Mouse (Mus musculus): ENCODE results near the gene Slirp. TPM values are rescaled to one million over a fixed set of nuclear protein-coding genes. Genes with fewer than 3 reads are reported as not detected.

Gene Slirp
- 10 to 100 TPM; 20.7 to 75.6 TPM for polyA plus RNA-seq (2012; fragmentation: generic; extraction: Trizol)

DNA sequence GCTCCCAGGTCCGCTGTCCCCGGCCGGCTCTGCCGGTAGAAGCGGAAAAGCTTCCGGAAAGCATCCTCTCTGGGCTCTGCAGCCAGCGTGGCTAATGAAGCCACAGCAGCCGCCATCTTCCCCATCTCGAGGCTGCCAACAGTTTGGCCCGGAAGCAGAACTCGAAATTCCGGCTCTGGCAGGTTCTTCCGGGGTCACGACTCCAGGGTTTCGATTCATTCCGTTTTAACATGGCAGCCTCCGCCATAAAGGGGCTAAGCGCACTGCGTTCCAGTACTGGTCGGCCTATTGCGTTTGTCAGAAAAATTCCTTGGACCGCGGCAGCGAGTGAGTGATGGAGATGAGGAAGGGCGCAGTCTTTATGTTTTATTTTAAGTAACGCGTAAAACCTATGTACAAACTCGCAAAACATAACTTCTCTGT is at the start of gene Slirp, which contains the start of gene Alkbh1:
TSS of gene Slirp (plus strand) at position 197 of the 423 bp plus-strand sequence.
TSS of gene Alkbh1 (minus strand) at position 318 of the 423 bp plus-strand sequence.

DNA sequence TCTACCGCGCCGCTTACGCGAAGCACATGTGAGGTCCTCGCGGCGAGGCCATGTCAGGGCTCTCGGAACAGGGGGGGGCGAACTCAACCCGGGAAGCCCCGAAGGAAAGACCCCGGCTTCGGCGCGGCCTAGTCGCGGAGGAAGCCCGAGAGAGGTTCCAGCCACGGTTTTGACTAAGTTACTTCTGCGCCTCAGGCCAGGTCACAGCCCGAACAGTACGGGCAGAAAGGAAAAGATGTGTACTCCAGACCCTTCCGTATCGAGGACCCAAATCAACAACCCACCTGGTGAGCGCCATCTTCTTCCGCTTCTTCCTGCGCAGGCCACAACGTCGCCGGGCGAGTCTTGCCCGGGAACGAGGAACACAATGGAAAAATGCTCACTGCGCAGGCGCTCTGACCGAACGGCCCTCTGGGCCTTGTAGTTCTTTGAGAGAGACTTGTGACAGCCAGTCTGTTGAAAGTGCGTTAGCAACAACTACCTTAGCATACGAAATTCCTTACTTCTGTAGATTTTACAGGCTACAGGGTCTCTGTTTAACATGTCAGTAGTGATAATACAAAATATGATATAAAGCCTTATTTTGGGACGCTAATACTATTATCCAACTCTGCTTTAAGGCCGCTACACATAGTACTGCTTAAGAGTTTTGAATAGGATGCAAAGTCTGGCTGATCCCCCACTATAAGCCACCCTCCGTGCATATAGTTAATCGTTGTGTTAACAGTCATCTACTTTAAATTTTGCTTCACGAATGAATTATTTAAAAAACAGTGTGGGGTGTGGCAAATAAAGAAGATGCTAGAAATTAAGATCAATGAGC is 28.5 kb downstream of the Slirp start, which contains the start of gene Snw1:
TSS of gene Snw1 (minus strand) at position 311 of the 823 bp plus-strand sequence.

DNA sequence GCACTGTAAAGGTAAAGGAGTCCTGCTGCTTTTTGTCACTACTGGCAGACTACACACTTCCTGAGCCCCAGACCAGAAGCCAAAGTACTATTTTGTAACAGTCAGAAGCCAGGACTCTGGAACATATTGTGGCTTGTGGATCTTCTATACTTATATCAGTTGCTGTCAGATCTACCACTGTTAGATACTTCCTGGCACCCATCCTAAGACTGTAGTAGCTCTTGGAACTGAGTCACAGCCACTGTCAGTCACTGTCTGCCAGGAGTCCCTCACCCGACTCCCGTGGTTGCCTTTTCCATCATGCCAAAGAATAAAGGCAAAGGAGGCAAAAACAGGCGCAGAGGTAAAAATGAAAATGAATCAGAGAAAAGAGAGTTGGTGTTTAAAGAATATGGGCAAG is 50.7 kb downstream of the Slirp start, which contains the start of gene Gm5788:
TSS of gene Gm5788 (plus strand) at position 301 of the 400 bp plus-strand sequence.

Other genes with a start within 250 kb of the Slirp start
- under 1 TPM; 0.05 to 0.54 TPM for gene Samd15, start 244.2 kb upstream of the Slirp start, polyA plus RNA-seq (2012; fragmentation: generic; extraction: Trizol)
- gene Tmed8, start 243.4 kb upstream of the Slirp start, polyA plus RNA-seq (2012; fragmentation: generic; extraction: Trizol): 1 to 10 TPM in 1 of 2 experiments, under 1 TPM in 1; 0.25 to 1.7 TPM
- under 1 TPM; 0.07 to 0.61 TPM for gene Noxred1, start 205.2 kb upstream of the Slirp start, polyA plus RNA-seq (2012; fragmentation: generic; extraction: Trizol)
- 10 to 100 TPM in 1 of 2 experiments, 1 to 10 TPM in 1; 7.7 to 31.7 TPM for gene Vipas39, start 177.6 kb upstream of the Slirp start, polyA plus RNA-seq (2012; fragmentation: generic; extraction: Trizol)
- gene Ahsa1, start 177.4 kb upstream of the Slirp start, polyA plus RNA-seq (2012; fragmentation: generic; extraction: Trizol): 100 to 1,000 TPM in 1 of 2 experiments, 10 to 100 TPM in 1; 63.0 to 114 TPM
- under 1 TPM; 0.29 to 0.93 TPM for gene Ism2, start 144.2 kb upstream of the Slirp start, polyA plus RNA-seq (2012; fragmentation: generic; extraction: Trizol)
- 10 to 100 TPM; 10.8 to 38.9 TPM for gene Sptlc2, start 55.5 kb upstream of the Slirp start, polyA plus RNA-seq (2012; fragmentation: generic; extraction: Trizol)
- 10 to 100 TPM in 1 of 2 experiments, 1 to 10 TPM in 1; 5.7 to 11.3 TPM for gene Alkbh1, start 121 bp downstream of the Slirp start, polyA plus RNA-seq (2012; fragmentation: generic; extraction: Trizol)
- 10 to 100 TPM; 15.7 to 55.0 TPM for gene Snw1, start 28.4 kb downstream of the Slirp start, polyA plus RNA-seq (2012; fragmentation: generic; extraction: Trizol)
- gene Gm5788, start 50.8 kb downstream of the Slirp start, polyA plus RNA-seq (2012; fragmentation: generic; extraction: Trizol): not detected
- gene Gm8300, start 70.4 kb downstream of the Slirp start, polyA plus RNA-seq (2012; fragmentation: generic; extraction: Trizol): under 1 TPM in 1 of 2 experiments, not detected in 1; 0.01 TPM
- under 1 TPM in 1 of 2 experiments, not detected in 1; 0.02 TPM for gene Oog1, start 158.8 kb downstream of the Slirp start, polyA plus RNA-seq (2012; fragmentation: generic; extraction: Trizol)
- not detected for gene Gm4027, start 175.0 kb downstream of the Slirp start, polyA plus RNA-seq (2012; fragmentation: generic; extraction: Trizol)
- gene Gm16381, start 200.7 kb downstream of the Slirp start, polyA plus RNA-seq (2012; fragmentation: generic; extraction: Trizol): not detected